Mouse (Mus musculus) layer of hippocampus, postnatal 14 days (tissue): Measurements from ENCODE around the gene Sbk1. TPM values are rescaled to one million over a fixed set of nuclear protein-coding genes. Genes with fewer than 3 reads are reported as not detected.
A peak's percentile ranks its signal among the peaks of the same experiment; 100 is the strongest.
"Not testable (repeated sequence)": the region's sequence is repeated elsewhere in the genome, so short reads cannot be mapped to it uniquely, and the experiment has no call there.

Experiments
- DNase-seq, 2 experiments: peaks; one replicate each; pipeline ENCODE4 v3.0.0; 2021 to 2022; ENCODE audit warnings: low spot score in 2 of 2, mixed read lengths in 1 of 2
- total RNA-seq, 2 experiments: library from RNA; stranded (reverse); gene quantifications; 2 replicates each; pipeline ENCODE4 v1.2.3; 2021

Sbk1 gene
- total RNA-seq, 2 experiments from 2014 or later: 137 to 140 TPM

- DNase-seq: no peak
These were observed 10.6 kb upstream of the Sbk1 start for GRCm38 (mm10) chr7:126261823-126262222.

GRCm38 (mm10) chr7:126263964-126264363 is 8.5 kb upstream of the Sbk1 start:
- no peak for DNase-seq

DNA sequence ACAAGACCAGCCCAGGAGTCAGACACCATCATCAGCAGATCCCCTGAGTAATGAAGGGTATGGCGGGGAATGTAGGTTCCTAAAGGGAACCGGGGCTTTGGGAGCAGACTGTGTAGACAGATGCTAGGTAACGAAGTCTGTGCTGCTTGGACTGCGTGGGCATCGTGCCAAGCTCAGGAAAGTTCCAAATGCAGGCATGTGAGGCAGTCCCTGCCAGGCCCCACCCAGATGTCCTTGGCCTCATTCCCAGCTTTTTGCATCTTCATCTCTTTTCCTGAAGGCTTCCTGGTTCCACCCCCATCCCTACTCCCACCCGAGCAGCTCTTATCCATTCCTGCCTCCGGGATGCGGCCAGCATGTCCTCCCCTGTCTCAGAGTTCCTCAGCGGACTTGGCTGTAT is 6.5 kb upstream of the Sbk1 start:
- peak; percentile 90 for DNase-seq

GRCm38 (mm10) chr7:126266372-126266870 is 6.0 kb upstream of the Sbk1 start:
- DNase-seq: no peak

GRCm38 (mm10) chr7:126267606-126268005 is 4.8 kb upstream of the Sbk1 start:
- no peak for DNase-seq

GRCm38 (mm10) chr7:126272770-126273311 is 422 bp downstream of the Sbk1 start:
- no peak for DNase-seq

DNA sequence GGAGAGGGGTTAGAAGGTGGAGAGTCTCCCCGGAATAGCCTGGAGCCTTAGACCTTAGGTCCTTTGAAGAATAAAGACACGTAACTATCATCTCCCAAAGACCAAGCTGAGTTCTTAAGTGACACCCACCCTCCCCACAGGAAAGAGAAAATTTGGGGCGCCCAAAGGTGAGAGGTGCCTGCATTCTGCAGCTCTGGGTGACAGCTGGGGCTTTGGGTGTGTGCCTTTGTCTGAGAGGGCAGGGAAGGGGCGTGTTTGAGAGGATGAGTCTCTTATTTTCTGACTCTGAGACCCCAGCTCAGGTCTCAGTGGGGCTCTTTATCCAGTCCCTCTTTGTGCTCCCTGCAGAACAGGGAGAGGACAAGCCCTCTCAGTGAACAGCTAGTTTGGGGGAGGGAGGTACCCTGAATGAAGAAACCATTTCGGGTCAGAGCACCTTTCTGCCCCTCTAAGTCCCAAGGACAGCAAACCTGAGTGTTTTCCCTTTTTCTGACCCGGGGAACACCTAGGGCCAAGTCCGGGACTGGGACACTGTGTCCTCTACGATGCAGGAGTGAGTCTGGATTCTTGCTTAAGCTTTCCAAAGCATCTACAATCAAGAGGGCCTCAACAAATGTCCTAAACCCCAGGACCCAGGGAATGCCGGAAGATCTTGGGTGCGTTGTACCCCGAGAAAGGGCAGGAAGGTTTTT is 1.1 kb downstream of the Sbk1 start:
- DNase-seq: no peak

DNA sequence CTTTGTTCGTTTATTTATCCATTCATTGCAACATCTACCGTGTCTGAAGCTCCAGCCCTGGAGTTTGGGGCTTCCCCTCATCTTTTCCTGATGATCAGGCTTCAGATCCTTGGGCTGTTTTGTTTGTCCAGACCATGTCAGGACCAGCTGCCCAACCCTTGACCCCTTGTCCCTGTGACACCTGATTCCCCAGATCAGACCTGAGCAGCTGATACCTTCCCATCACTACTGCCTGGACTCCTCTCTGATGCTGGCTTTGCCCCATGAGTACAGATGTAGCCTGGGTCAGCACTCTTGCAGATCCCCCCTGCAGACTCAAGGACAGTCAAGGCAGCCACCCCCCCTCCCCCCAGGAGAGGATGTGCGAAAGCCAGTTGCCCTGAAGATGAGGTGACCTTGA is 1.7 kb downstream of the Sbk1 start:
- DNase-seq: no peak

DNA sequence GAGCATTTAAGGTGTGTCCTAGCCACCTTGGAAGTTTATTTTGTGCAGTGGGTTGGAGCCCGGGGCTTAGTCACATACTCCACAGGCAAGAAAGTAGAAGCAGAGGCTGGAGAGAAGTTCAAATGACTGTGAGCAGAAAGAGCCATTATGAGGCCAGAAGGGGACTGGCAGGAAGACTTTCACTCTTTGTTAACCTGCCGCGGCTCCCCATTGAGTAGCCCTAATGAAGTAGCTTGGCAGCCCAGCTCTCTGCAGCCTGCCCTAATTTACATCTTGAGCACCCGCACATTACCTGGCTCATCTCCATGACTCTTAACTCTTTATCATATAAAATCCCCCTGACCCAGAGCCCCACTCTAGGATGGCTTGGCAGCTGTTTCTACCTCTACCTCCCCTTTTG is 2.2 kb downstream of the Sbk1 start:
- no peak for DNase-seq

DNA sequence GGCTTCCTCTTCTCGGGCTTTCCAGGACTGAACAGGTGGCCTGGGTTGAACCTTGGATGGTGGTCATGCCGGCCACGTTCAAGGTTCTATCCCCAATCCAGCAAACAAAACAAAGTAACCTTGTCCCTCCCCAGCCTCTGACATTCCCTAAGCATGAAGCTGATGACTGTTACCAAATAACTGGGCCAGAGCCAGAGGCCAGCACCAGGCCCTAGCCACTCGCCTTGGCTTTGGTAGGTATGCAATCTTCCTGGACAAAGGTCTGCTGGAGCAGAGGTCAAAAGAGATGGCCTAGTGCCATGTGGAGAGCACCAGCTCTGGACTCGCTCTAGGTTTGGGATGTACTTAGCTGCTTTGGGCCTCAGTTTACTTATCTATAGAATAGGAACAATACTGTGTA is 3.3 kb downstream of the Sbk1 start:
- DNase-seq: no peak

DNA sequence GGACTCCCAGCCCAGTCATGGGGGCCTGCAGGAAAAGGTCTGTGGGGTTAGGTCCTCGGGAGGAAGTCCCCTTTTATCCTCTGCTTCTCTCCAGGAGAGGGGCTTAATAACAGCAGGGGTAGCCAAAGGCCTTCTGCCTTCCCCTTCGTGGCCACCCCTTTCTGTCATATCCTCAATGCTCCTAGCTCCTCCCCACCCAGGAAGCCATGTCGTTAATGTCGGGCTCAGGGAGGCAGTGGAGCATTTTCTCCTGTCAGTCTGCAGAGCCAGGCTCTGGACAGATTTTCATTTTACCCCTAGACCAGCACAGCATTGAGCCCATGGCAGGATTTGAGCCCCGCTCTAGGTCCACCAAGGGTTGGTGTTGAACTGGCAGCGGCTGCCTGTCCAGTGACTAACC is 3.9 kb downstream of the Sbk1 start:
- no peak for DNase-seq

DNA sequence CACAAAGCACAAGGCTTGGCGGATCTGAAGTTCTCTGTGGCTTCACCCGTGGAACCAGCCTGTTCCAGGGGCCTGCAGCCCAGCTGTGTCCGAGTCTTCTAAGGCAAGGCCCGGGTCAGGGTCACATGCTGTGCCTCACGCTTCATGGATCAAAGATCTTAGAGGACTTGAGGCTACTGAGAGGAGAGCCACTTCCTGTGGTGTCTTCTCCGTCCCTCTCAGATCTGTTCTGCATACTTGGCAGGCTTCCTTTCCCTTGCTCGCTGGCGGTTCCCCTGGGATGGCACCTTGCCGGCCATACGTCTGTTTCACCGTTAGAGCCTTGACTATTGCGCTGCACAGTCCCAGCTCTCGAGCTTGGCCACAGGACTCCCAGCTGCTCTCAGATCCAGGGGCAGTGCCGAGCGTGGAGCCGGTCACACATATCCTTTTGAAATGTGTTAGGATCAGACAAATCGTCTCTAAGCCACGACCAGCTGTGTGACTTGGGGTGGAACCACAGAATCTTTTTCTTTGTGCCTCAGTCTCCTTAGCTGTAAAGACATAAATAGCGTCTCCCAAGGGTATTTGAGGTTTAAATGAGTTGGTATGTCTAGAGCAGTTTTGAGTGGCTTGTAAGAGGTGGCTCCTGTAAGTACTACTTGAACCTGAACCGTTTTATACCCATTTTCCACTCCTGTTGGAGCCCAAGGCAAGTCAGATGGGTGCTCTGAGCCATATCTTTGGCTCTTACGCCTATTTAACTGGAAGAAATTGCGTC is 5.3 kb downstream of the Sbk1 start:
- DNase-seq: no peak

DNA sequence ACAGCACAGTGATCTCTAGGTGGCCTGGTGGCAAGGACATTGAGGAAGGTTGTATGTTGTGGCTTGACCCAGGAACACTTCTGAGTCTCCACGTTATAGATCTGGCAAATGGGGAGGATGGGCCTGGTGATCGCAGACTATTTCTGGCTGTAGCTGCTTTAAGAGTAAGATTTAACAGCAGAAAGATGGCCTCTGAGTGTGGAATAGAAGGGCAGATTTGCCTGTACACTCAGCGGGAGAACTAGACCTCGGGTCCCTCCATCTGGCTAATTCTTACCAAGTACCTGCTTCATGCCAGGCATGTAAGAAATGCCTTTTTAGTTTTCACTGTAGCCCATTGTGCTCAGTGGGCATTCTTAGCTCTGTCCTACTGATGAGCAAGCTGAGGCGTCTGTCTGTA is 6.4 kb downstream of the Sbk1 start:
- no peak for DNase-seq

- DNase-seq: no peak
These were observed 7.5 kb downstream of the Sbk1 start for GRCm38 (mm10) chr7:126279774-126280482.

DNA sequence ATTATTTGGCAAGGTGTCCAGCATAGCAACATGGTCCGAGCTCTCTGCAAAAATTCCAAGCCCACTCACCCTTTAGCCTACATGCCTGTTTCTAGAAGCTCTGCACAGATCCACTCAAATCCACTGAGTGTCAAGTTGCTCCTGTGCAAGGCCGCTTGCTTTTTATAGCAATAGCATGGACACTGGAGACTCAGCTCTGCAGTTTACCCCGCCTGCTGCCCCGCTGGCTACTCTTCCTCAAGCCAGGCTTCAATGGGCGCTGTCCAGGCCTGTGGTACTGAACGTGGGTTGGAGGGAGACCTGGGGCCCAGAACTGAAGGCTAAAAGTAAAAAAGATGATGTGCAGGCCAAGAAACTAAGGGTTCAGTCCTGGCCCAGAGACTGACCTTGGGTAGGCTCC is 8.3 kb downstream of the Sbk1 start:
- DNase-seq: no peak

GRCm38 (mm10) chr7:126281876-126282682 is 9.7 kb downstream of the Sbk1 start:
- no peak for DNase-seq

- not testable (repeated sequence) for DNase-seq
These were observed 10.2 kb downstream of the Sbk1 start for GRCm38 (mm10) chr7:126282683-126282990.

- no peak for DNase-seq
These were observed 11.6 kb downstream of the Sbk1 start for GRCm38 (mm10) chr7:126284021-126284420.

DNA sequence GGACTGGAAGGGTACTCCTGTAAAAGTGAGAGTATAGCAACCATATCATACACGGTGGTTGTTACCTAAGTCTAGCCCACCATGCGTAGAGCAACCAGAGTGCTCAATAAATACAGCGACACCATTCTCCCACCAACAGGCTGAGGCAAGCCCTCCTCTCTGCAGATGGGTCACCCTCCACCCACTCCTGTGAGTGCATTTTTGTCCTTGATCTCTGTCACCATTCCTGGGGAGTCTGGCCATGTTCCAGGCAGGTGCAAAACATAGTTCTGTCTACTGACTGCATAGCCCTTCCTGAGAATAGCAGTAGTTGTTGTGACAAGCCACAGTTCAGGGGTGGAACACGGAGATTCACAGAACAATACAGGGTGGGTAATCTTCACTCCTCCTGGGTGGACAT is 12.0 kb downstream of the Sbk1 start:
- no peak for DNase-seq

DNA sequence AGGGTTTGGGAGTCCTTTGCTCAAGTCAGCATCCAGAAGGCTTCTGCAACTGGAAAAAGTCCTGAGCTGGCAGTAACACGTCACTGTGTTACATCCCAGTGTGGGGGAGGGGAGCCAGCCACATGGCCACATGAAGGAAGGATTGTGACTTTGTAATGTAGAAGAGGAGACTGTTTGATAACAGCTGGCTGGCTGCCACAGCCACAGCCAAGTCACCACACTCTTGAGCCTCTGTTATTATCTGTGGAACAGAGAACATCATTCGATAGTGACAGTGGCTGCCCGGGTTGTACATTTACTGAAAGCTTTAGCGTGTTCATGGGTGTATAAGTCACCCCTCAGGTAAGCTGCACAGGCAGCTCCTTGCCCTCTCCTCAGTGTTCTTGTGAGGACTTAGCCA is 12.4 kb downstream of the Sbk1 start:
- DNase-seq: peak in 1 of 2 experiments; percentile 62
